Comparison of ENCODE assay signal across 33 mouse cellular contexts in genomic region chr5:147263945-147264344, GRCm38 (mm10). TPM values are rescaled to one million over a fixed set of nuclear protein-coding genes. Genes with fewer than 3 reads are reported as not detected.
A peak's percentile ranks its signal among the peaks of the same experiment; 100 is the strongest.
DNase-seq lines count a peak whose midpoint lies in the region; ATAC-seq lines count a peak whose summit lies in the region.
"Had no signal": no experiment of that assay in that cellular context is flagged by ENCODE, and none has a peak within 500 bp of the region (broad histone marks: within the 10 kb centered on the region; RNA-seq: fewer than 3 reads in every experiment).

No protein-coding gene starts in this region.

- no peaks in the 10 kb centered on the region for H3K9me3 ChIP-seq in liver, embryonic 13.5 days (replicated peaks)
- H3K9me3 ChIP-seq in liver, embryonic 12.5 days (replicated peaks) = no peaks in the 10 kb centered on the region
- no peaks in the 10 kb centered on the region for H3K9me3 ChIP-seq in intestine, embryonic 16.5 days (ENCODE audit: control insufficient read depth, low read length)
- H3K9me3 ChIP-seq: embryonic facial prominence, embryonic 13.5 days; embryonic facial prominence, embryonic 15.5 days; forebrain, embryonic 10.5 days; forebrain, embryonic 12.5 days; G1E had no signal

- H3K27ac ChIP-seq in liver, embryonic 13.5 days = no peak overlapping the region
- H3K27ac ChIP-seq in liver, embryonic 12.5 days = no peak overlapping the region
- H3K27ac ChIP-seq in intestine, embryonic 16.5 days (ENCODE audit: low read length) = no peak overlapping the region
- H3K27ac ChIP-seq: embryonic facial prominence, embryonic 13.5 days; embryonic facial prominence, embryonic 15.5 days; forebrain, embryonic 10.5 days; forebrain, embryonic 12.5 days had no signal

- WGBS in liver, embryonic 13.5 days (ENCODE audit: insufficient replicate concordance) = 26% methylated on average over 4 of the region's 4 CpGs
- 25% methylated on average over 4 of the region's 4 CpGs for WGBS in liver, embryonic 12.5 days (ENCODE audit: insufficient replicate concordance)
- 14% methylated on average over 4 of the region's 4 CpGs for WGBS in intestine, embryonic 16.5 days

- peak; percentile 60 for DNase-seq in heart, adult 11 months
- no peak for DNase-seq in heart, postnatal 10 days
- DNase-seq in liver, embryonic 13.5 days = no peak
- DNase-seq in adrenal gland, adult 18-20 months (ENCODE audit: low spot score in 2 of 2) = no peak
- DNase-seq: adrenal gland, adult 2 months; adrenal gland, postnatal 10 days; adrenal gland, postnatal 25 days; B cell, adult 2 months; cerebellum, adult 11 months; cerebellum, adult 18-20 months; cerebellum, adult 8-10 months; cerebellum, adult 9-11 months; cerebellum, postnatal 14 days; cerebellum, postnatal 36 days; embryo, embryonic 11 days had no signal

- no peak overlapping the region for H3K9ac ChIP-seq in liver, embryonic 13.5 days
- H3K9ac ChIP-seq in liver, embryonic 12.5 days = no peak overlapping the region
- H3K9ac ChIP-seq in intestine, embryonic 16.5 days (ENCODE audit: low read depth, low read length) = no peak overlapping the region
- H3K9ac ChIP-seq: embryonic facial prominence, embryonic 13.5 days; embryonic facial prominence, embryonic 15.5 days; forebrain, embryonic 12.5 days had no signal

- no peak overlapping the region for H3K4me2 ChIP-seq in liver, embryonic 13.5 days
- no peak overlapping the region for H3K4me2 ChIP-seq in liver, embryonic 12.5 days
- H3K4me2 ChIP-seq in intestine, embryonic 16.5 days (ENCODE audit: low read depth, low read length) = no peak overlapping the region
- H3K4me2 ChIP-seq: embryonic facial prominence, embryonic 13.5 days; embryonic facial prominence, embryonic 15.5 days; forebrain, embryonic 12.5 days had no signal

- peaks cover 40% of the 10 kb centered on the region for H3K27me3 ChIP-seq in liver, embryonic 13.5 days
- H3K27me3 ChIP-seq in liver, embryonic 12.5 days (replicated peaks) = peaks cover 54% of the 10 kb centered on the region
- H3K27me3 ChIP-seq in intestine, embryonic 16.5 days (replicated peaks; ENCODE audit: control insufficient read depth, insufficient read depth, low read length) = peaks cover 27% of the 10 kb centered on the region

- ATAC-seq in liver, embryonic 13.5 days (ENCODE audit: low read depth) = peak; percentile 48; the same call in 1 of the 2 replicates
- ATAC-seq in liver, embryonic 12.5 days = no peak
- ATAC-seq in intestine, embryonic 16.5 days = peak; percentile 57; the same call in 1 of the 2 replicates
- ATAC-seq: activated CD4-positive, CD25-positive, alpha-beta regulatory T cell, adult 4 months; CD4-positive, CD25-positive, alpha-beta regulatory T cell, adult 4 months; forebrain, embryonic 14.5 days; forebrain, embryonic 16.5 days; Patski had no signal

- H3K4me1 ChIP-seq in liver, embryonic 13.5 days (replicated peaks) = 0 out of 2 replicates have a peak, but pooled peaks cover 4% of the 10 kb centered on the region
- H3K4me1 ChIP-seq in liver, embryonic 12.5 days = no peaks in the 10 kb centered on the region
- peaks cover 3% of the 10 kb centered on the region for H3K4me1 ChIP-seq in intestine, embryonic 16.5 days (ENCODE audit: control insufficient read depth, insufficient read depth, low read length)
- H3K4me1 ChIP-seq: embryonic facial prominence, embryonic 13.5 days; embryonic facial prominence, embryonic 15.5 days; forebrain, embryonic 10.5 days; forebrain, embryonic 12.5 days had no signal

- H3K4me3 ChIP-seq in liver, embryonic 13.5 days (replicated peaks) = no peak overlapping the region
- no peak overlapping the region for H3K4me3 ChIP-seq in liver, embryonic 12.5 days
- no peak overlapping the region for H3K4me3 ChIP-seq in intestine, embryonic 16.5 days (ENCODE audit: low read length)
- H3K4me3 ChIP-seq: embryonic facial prominence, embryonic 13.5 days; embryonic facial prominence, embryonic 15.5 days; erythroblast, embryonic 14.5 days; forebrain, embryonic 10.5 days; forebrain, embryonic 12.5 days had no signal

- H3K36me3 ChIP-seq in liver, embryonic 13.5 days = no peaks in the 10 kb centered on the region
- H3K36me3 ChIP-seq in liver, embryonic 12.5 days = no peaks in the 10 kb centered on the region
- no peaks in the 10 kb centered on the region for H3K36me3 ChIP-seq in intestine, embryonic 16.5 days (ENCODE audit: control insufficient read depth, insufficient read depth, low read length)
- H3K36me3 ChIP-seq: embryonic facial prominence, embryonic 13.5 days; embryonic facial prominence, embryonic 15.5 days; forebrain, embryonic 10.5 days; forebrain, embryonic 12.5 days; G1E had no signal

- intact Hi-C loops in heart, postnatal 10 days (cut with DNase I) = no loop called here

RNA-seq across cellular contexts. Expression of gene Pdx1, which starts 5.8 kb away (rescaled TPM):
- not detected for total RNA-seq in heart, postnatal 10 days (2021)
- polyA plus RNA-seq in liver, embryonic 13.5 days (2015; fragmentation: Nextera tagmentation; extraction: Ambion mirVana) = 0.16 TPM in 1 of 2 replicates, not detected in the other
- polyA plus RNA-seq in liver, embryonic 12.5 days (2016; fragmentation: Nextera tagmentation; extraction: Ambion mirVana) = 0.06 and 0.25 TPM in 2 replicates
- 3.8 and 5.3 TPM in 2 replicates for polyA plus RNA-seq in intestine, embryonic 16.5 days (2015; fragmentation: Nextera tagmentation; extraction: Ambion mirVana)
- not detected for total RNA-seq in adrenal gland, adult 18-20 months (2021)
- total RNA-seq: adrenal gland, adult 2 months; adrenal gland, postnatal 10 days; adrenal gland, postnatal 25 days; CH12.LX; common myeloid progenitor, adult 5-6 weeks; G1E had no signal
- polyA plus RNA-seq: activated CD4-positive, CD25-positive, alpha-beta regulatory T cell, adult 4 months; adrenal gland, adult 2 months; brain, embryonic 14.5 days; CD4-positive, CD25-positive, alpha-beta regulatory T cell, adult 4 months; embryonic facial prominence, embryonic 11.5 days; embryonic facial prominence, embryonic 13.5 days; embryonic facial prominence, embryonic 15.5 days; erythroblast, embryonic 14.5 days; forebrain, embryonic 10.5 days; forebrain, embryonic 12.5 days; forebrain, embryonic 14.5 days; forebrain, embryonic 16.5 days; G1E; Patski had no signal

RNA-seq across cellular contexts. Expression of gene Cdx2, which starts 43.1 kb away (rescaled TPM):
- total RNA-seq in heart, postnatal 10 days (2021) = not detected
- polyA plus RNA-seq in liver, embryonic 13.5 days (2015; fragmentation: Nextera tagmentation; extraction: Ambion mirVana) = not detected in 2 replicates
- polyA plus RNA-seq in liver, embryonic 12.5 days (2016; fragmentation: Nextera tagmentation; extraction: Ambion mirVana) = not detected in 2 replicates
- polyA plus RNA-seq in intestine, embryonic 16.5 days (2015; fragmentation: Nextera tagmentation; extraction: Ambion mirVana) = 42.1 and 46.2 TPM in 2 replicates
- not detected for total RNA-seq in adrenal gland, adult 18-20 months (2021)
- total RNA-seq: adrenal gland, adult 2 months; adrenal gland, postnatal 10 days; adrenal gland, postnatal 25 days; adrenal gland, postnatal 4 days; CH12.LX; common myeloid progenitor, adult 5-6 weeks; G1E had no signal
- polyA plus RNA-seq: activated CD4-positive, CD25-positive, alpha-beta regulatory T cell, adult 4 months; adrenal gland, adult 2 months; brain, embryonic 14.5 days; CD4-positive, CD25-positive, alpha-beta regulatory T cell, adult 4 months; embryonic facial prominence, embryonic 11.5 days; embryonic facial prominence, embryonic 13.5 days; embryonic facial prominence, embryonic 15.5 days; forebrain, embryonic 10.5 days; forebrain, embryonic 12.5 days; forebrain, embryonic 14.5 days; forebrain, embryonic 16.5 days; G1E had no signal

RNA-seq across cellular contexts. Expression of gene Urad, which starts 58.3 kb away (rescaled TPM):
- not detected for total RNA-seq in heart, postnatal 10 days (2021)
- 0.30 and 0.48 TPM in 2 replicates for polyA plus RNA-seq in liver, embryonic 13.5 days (2015; fragmentation: Nextera tagmentation; extraction: Ambion mirVana)
- 0.21 TPM in 1 of 2 replicates, not detected in the other for polyA plus RNA-seq in liver, embryonic 12.5 days (2016; fragmentation: Nextera tagmentation; extraction: Ambion mirVana)
- 2.6 TPM in 2 replicates for polyA plus RNA-seq in intestine, embryonic 16.5 days (2015; fragmentation: Nextera tagmentation; extraction: Ambion mirVana)
- total RNA-seq in adrenal gland, adult 18-20 months (2021) = 1 to 10 TPM in 1 of 2 experiments, not detected in 1; 1.1 TPM
- total RNA-seq: CH12.LX; common myeloid progenitor, adult 5-6 weeks; G1E had no signal
- polyA plus RNA-seq: activated CD4-positive, CD25-positive, alpha-beta regulatory T cell, adult 4 months; brain, embryonic 14.5 days; CD4-positive, CD25-positive, alpha-beta regulatory T cell, adult 4 months; embryonic facial prominence, embryonic 11.5 days; embryonic facial prominence, embryonic 13.5 days; embryonic facial prominence, embryonic 15.5 days; erythroblast, embryonic 14.5 days; forebrain, embryonic 10.5 days; forebrain, embryonic 12.5 days; forebrain, embryonic 14.5 days; forebrain, embryonic 16.5 days; G1E; Patski had no signal

Comparison
In these comparisons a context has a peak if more than half of its experiments do, and no peak if none do; other contexts are left out.
1. RNA of gene Cdx2, which starts 43.1 kb away (polyA plus RNA-seq): 42.1 to 46.2 TPM in intestine, embryonic 16.5 days; not detected in liver, embryonic 12.5 days and not detected in liver, embryonic 13.5 days; every median in the first group is over 10 times any median in the second.